Mouse (Mus musculus): Measurements from ENCODE around the gene Gm38392. TPM values are rescaled to one million over a fixed set of nuclear protein-coding genes. Genes with fewer than 3 reads are reported as not detected.

The Gm38392 gene
- total RNA-seq, 2 experiments from 2014 or later = 0.33 to 0.43 TPM

DNA sequence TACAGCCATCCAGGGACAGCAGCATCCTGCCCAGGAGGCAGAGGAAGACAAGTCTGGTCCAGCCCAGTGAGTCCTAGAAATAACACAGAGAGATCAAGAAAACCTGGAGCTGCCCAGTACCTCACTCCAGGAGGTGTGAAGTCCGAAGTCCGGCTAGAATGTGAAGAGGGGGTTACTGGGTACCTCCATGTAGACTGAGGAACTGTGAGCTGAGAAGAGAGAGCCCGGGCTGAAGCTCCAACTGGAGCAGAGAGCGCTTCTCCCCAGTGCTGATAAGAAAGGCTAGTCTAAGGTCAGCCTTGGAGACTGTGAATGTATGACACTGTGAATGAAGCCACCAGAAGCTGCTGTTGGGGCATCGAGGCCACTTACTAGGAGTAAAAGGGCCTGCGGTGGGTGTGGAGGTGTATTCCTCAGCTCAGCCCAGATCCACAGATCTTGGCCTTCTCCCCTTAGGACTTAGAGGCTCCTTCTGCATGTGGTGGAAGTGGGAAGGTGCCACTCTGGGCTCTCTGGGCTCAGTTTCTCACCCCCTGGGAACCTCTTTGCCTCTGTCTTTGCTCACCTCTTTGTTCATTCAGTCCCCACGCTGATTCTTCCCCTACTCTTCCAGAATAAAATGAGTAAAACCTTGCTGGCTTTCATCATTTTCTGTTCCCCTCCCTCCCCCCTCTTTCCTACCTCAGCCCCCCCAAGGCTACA lies 82.9 kb downstream of the Gm38392 start:
- no peak for DNase-seq
- intact Hi-C loops (cut with DNase I) = no loop called here

DNA sequence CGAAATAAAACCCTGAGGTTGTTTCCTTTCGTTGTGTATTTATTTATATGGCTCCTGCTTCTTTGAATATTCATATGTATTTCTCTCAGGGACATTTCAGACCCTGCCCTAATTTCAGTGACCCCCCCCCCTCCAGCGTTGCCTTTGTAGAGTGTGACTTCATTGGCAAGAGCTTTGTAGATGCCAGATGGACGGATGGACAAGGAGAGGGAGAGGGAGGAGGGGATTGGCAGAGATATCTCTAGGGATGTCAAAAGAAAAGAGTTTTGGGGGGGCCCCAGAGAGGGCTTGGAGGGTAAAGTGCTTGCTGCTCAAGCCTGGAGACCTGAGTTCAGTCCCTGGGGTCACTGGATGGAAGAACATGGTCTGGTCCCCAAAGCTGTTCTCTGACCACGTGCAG lies 83.6 kb downstream of the Gm38392 start:
- intact Hi-C loops (cut with DNase I) = no loop called here
- DNase-seq = no peak

DNA sequence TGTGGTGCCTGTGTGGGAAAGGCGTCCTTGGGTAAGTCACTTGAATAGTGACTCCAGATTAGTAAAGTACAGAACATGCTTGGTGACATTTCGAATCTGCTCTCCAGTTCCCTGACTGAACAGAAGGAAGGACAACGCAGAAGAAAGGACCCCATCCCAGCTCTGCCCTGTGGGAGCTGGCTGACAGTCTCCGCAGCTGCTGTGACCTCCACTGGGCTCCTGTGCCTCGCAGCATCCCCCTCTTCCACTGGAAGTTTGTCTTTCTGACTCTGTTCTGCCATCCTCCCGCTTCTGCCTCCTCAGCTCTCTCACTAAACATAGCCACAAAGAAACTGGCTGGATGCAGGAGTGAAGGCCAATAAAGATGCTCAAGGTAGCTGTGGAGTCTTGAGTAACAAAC lies 84.0 kb downstream of the Gm38392 start:
- DNase-seq = no peak
- intact Hi-C loops (cut with DNase I) = no loop called here

DNA sequence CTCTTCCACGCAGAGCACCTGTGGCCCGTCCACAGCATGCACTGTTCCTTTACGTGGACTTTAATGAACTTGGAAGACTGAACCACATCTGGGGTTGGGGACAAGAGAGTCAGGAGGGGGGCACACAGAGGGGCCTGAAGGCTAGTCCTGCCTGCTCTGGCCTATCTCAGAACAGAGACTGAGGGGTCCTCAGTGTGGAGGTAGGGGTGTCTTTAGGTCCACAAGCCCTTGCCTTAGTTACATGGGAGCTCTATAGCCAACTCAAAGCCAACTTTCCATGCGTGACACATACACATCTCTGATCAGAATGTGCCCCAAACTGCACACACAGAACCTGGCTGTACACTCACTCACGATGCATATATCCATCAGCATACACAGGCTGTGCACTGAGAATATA lies 85.4 kb downstream of the Gm38392 start:
- intact Hi-C loops (cut with DNase I) = no loop called here
- DNase-seq = no peak

DNA sequence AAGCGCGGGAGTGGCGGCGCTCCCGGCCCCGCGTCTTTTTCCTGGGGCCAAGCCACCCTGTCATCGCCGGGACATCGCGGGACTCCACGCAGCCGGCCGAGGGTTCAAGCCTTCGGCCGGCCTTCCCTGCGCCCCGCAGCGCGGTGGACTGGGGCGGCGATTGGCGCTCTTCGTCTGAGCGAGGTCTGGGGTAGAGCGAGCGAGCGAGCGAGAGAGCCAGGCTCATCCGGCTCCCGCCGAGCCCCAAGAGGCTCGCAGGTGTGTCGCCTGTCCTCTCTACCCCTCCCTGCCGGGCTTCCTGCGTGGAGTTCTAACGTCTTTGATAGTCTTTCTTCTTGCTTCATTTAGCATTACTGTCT lies 86.1 kb downstream of the Gm38392 start:
- DNase-seq = no peak
- intact Hi-C loops (cut with DNase I) = no loop called here

DNA sequence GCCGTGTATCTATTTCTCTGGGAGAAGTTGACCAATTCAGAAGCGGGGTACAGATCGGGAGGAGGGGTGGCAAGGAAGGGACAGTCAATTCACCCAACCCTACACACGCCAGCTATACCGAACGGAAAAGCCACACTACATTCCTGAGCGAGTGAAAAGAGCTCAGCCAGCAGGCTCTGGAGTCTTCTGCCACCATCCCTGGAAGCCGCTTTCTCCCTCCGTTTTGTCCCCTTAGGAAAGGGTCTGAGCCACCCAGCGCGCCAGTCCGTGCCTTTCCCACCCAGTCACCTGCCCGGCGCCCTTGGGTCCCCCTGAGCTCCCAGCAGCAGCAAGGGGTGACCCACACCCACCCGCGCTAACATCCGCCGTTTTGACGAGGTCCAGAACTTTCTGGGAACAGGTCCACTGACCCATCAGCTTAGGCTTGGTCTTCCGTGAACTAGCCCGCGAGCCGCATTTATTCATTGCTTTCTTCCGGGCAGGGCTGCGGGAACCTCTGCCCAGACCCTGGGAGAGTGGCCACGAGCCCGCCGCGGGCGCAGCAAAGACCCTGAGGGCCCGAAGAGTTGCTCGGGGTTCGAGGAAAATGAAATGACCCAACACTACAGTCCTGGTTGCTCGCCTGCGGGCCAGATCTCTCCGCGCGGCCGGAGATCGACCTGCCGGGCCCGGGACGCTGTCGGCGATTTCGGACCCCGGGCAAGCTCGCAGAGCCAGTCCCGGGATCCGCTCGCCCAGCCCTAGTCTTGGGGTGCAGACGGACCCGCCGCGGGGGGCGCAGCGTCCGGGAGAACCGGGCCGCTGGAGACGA lies 86.6 kb downstream of the Gm38392 start:
- DNase-seq = no peak
- intact Hi-C loops (cut with DNase I) = no loop called here

DNA sequence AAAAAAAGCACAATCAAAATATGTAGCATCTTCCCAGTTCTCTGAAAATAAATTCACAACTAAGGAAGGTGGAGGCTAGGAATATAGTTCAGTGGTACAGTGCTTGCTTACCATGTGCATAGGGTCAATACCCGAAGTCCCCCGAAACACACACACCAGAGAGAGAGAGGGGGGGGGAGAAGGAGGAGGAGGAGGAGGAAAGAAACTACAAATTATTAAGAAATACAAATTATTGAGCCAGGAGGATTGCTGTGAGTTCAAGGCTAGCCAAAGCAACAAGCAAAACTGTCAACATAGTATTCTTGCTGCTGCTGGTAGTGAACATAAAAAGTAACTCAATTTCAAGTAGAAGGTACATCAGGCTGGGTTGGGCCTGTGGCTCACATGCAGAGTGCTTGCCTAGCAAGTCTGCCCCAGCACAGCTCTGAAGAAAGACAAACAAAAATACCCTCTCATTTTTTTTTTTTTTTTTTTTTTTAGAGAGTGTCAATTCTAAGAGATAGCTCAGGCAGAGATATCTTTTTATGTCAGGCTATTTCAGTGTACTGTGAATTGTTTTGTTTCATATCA lies 87.4 kb downstream of the Gm38392 start:
- DNase-seq = no peak
- intact Hi-C loops (cut with DNase I) = no loop called here

DNA sequence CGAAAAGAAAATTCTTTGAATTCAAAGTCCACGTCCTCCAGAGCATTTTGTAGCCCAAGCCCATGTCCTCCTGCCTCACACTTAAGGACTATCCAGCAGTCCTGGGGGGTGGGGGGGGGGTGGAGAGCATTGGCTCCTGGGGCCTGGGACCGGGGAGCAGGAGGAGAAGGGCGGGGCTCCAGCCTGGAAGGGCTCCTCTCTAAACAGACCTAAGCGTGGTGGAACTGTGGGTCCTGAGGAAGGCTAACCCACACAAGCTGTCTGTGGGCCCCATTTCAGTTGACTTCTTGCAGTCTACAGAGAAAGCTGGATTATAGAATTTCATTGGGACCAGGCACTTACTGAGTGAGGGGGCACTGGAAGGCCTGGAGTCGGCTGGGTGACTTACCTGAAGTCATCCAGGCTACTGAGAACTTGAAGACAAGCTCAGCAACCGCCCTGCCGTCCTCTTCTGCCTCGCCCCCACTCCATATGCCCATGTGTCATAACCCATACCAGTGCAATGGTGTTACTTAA lies 88.4 kb downstream of the Gm38392 start:
- intact Hi-C loops (cut with DNase I) = no loop called here
- no peak for DNase-seq

DNA sequence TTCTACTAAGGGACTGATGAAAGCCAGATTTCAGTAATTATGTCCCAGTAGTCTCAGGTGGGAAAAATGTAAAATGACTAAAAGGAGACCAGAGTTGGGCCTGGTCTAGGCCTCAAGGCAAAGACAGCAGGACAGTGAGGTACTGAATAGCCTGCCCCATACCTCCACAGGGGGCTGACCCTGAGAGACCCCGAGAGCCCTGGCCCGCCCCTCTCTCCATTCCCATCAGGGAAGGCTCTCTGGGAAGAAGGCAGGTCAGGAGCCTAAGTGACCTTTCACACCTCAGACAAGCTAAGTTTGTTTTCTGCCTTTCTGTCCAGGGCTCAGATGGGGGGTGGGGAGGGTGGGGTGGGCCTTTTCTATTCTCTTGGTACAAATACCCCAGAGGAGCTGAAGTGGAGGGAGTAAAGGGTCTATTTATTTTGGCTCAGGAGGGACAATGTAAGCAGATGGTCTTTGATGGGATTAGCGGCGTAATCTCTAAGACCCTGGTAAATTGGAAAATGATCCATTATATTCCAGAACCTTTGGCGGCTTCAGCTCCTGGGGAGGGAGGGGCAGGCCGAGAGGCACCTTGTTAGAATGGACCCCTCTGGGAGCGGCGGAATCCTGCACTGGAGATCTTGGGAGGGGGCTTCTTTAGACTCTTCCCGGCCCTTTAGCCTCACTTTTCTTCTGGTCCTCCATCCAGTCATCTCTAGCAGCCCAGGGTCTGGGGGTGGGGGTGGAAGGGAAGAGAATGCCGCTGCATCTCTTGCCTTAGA lies 89.1 kb downstream of the Gm38392 start:
- intact Hi-C loops (cut with DNase I) = no loop called here
- no peak for DNase-seq

Small RNA genes within 50 kb of the gene (microRNA-seq; reads per million reads assigned to microRNA genes)
- 0 reads per million in 2 experiments for gene Gm25641 (ENCODE audit: borderline number of aligned reads in 2 of 2)
- gene Mir3093 (ENCODE audit: borderline number of aligned reads in 2 of 2) = 0 reads per million in 2 experiments
- 0 reads per million in 2 experiments for gene Mir9-1 (ENCODE audit: borderline number of aligned reads in 2 of 2)

Other genes starting within 250 kb of the Gm38392 start
- 10 to 100 TPM in 1 of 2 experiments, 1 to 10 TPM in 1; 8.2 to 10.3 TPM for gene Gpatch4, start 244.1 kb downstream of the Gm38392 start, total RNA-seq (2021)
- 10 to 100 TPM; 73.9 to 75.5 TPM for gene Naxe, start 228.7 kb downstream of the Gm38392 start, total RNA-seq (2021)
- gene Ttc24, start 208.9 kb downstream of the Gm38392 start, total RNA-seq (2021) = not detected
- under 1 TPM; 0.76 to 0.94 TPM for gene Iqgap3, start 205.2 kb downstream of the Gm38392 start, total RNA-seq (2021)
- 100 to 1,000 TPM; 123 to 138 TPM for gene Mef2d, start 144.8 kb downstream of the Gm38392 start, total RNA-seq (2021)
- gene Rhbg, start 32.5 kb downstream of the Gm38392 start, total RNA-seq (2021) = not detected
- 1 to 10 TPM; 5.2 to 6.8 TPM for gene Tsacc, start 9.8 kb upstream of the Gm38392 start, total RNA-seq (2021)
- 100 to 1,000 TPM; 164 to 174 TPM for gene Cct3, start 9.9 kb upstream of the Gm38392 start, total RNA-seq (2021)
- 10 to 100 TPM; 87.9 to 88.4 TPM for gene Glmp, start 37.8 kb upstream of the Gm38392 start, total RNA-seq (2021)
- gene Tmem79, start 48.9 kb upstream of the Gm38392 start, total RNA-seq (2021) = 1 to 10 TPM; 1.1 to 2.1 TPM
- gene Smg5, start 49.0 kb upstream of the Gm38392 start, total RNA-seq (2021) = 10 to 100 TPM; 38.7 to 42.7 TPM
- 1 to 10 TPM in 1 of 2 experiments, under 1 TPM in 1; 0.46 to 1.2 TPM for gene Paqr6, start 77.4 kb upstream of the Gm38392 start, total RNA-seq (2021)
- gene Bglap3, start 85.5 kb upstream of the Gm38392 start, total RNA-seq (2021) = not detected
- not detected for gene Bglap2, start 91.5 kb upstream of the Gm38392 start, total RNA-seq (2021)
- not detected for gene Bglap, start 97.3 kb upstream of the Gm38392 start, total RNA-seq (2021)
- gene Pmf1, start 123.1 kb upstream of the Gm38392 start, total RNA-seq (2021) = 10 to 100 TPM; 14.5 to 18.3 TPM
- gene Slc25a44, start 137.9 kb upstream of the Gm38392 start, total RNA-seq (2021) = 10 to 100 TPM; 11.6 to 15.6 TPM
- gene Sema4a, start 174.0 kb upstream of the Gm38392 start, total RNA-seq (2021) = 1 to 10 TPM; 3.1 to 3.6 TPM
- 100 to 1,000 TPM; 121 to 130 TPM for gene Lmna, start 222.7 kb upstream of the Gm38392 start, total RNA-seq (2021)
- under 1 TPM; 0.22 to 0.58 TPM for gene Mex3a, start 245.2 kb upstream of the Gm38392 start, total RNA-seq (2021)